Mouse (Mus musculus): ENCODE measurements around the gene Nt5c1b. TPM values are rescaled to one million over a fixed set of nuclear protein-coding genes. Genes with fewer than 3 reads are reported as not detected.

The Nt5c1b gene
- total and polyA plus RNA-seq, 3 experiments = 0.12 TPM; not detected in 2

DNA sequence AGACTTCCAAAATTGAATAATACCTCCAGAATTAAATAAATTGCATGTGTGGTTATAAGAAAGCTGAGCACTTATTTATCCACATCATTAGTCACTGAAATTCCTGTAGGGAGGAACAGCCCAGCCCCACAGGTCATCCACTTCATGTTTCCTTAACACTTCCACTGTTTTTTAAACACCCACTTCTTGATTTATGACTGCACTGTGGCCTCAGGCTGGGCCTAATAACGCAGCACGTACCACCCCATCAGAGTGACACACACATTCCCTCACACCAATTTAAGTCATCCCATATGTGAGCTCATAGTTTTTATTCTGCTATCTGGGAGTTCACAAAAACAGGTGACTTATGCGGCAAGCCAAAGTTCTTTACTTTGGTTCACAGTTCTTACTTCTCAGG lies 52.6 kb downstream of the Nt5c1b start:
- no peak overlapping the region for H3K4me3 ChIP-seq
- WGBS = 64% methylated on average over 3 of the region's 3 CpGs
- no peaks in the 10 kb centered on the region for H3K27me3 ChIP-seq (ENCODE audit: control insufficient read depth, insufficient read depth, low read length)
- H3K4me1 ChIP-seq (ENCODE audit: control insufficient read depth, insufficient read depth, low read length) = no peaks in the 10 kb centered on the region
- no peak overlapping the region for H3K9ac ChIP-seq (ENCODE audit: low read depth, low read length)
- no peaks in the 10 kb centered on the region for H3K79me2 ChIP-seq (replicated peaks; ENCODE audit: control insufficient read depth, insufficient read depth, low read length)
- no peak overlapping the region for H3K27ac ChIP-seq
- H3K36me3 ChIP-seq (ENCODE audit: control insufficient read depth, insufficient read depth, low read length) = no peaks in the 10 kb centered on the region
- no peak for DNase-seq
- intact Hi-C loops (cut with DNase I) = no loop called here
- TF ChIP-seq POLR2A (IDR thresholded peaks at IDR 0.05; ENCODE audit: insufficient read depth, low read depth, low read length) (no peak), EP300 (IDR thresholded peaks at IDR 0.05; ENCODE audit: insufficient read depth, low read depth, low read length) (no peak), CTCF (IDR thresholded peaks at IDR 0.05) (no peak)

GRCm38 (mm10) chr12:10425982-10426863 lies 56.5 kb downstream of the Nt5c1b start:
- Histone ChIP-seq H3K4me3 (no peak overlapping the region), H3K27ac (no peak overlapping the region), H3K36me3 (ENCODE audit: control insufficient read depth, insufficient read depth, low read length) (no peaks in the 10 kb centered on the region), H3K27me3 (ENCODE audit: control insufficient read depth, insufficient read depth, low read length) (no peaks in the 10 kb centered on the region), H3K9ac (ENCODE audit: low read depth, low read length) (no peak overlapping the region), H3K4me1 (ENCODE audit: control insufficient read depth, insufficient read depth, low read length) (no peaks in the 10 kb centered on the region), H3K79me2 (replicated peaks; ENCODE audit: control insufficient read depth, insufficient read depth, low read length) (no peaks in the 10 kb centered on the region)
- intact Hi-C loops (cut with DNase I) = no loop called here
- WGBS = 66% methylated on average over 9 of the region's 9 CpGs
- TF ChIP-seq EP300 (IDR thresholded peaks at IDR 0.05; ENCODE audit: insufficient read depth, low read depth, low read length) = no peak
- TF ChIP-seq CTCF (IDR thresholded peaks at IDR 0.05) = no peak
- DNase-seq = no peak

DNA sequence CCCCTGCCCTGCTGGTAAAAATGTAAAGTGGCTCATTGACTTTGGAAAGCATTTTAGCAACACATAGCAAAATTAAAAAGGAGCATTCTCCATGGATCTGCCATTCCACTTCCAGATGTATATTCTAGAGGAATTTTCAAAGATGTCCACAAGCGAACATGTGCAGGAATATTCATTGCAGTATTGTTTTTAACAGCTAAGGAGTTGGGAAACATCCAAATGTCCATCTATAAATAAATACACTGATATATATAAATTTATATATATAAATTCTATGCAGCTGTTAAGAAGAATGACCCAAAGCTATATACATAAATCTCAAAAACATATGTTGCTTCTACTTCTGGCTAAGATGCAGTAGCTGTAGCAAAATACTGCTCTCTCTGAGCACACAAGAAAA lies 61.2 kb downstream of the Nt5c1b start:
- Histone ChIP-seq H3K4me3 (no peak overlapping the region), H3K4me1 (ENCODE audit: control insufficient read depth, insufficient read depth, low read length) (no peaks in the 10 kb centered on the region), H3K27me3 (ENCODE audit: control insufficient read depth, insufficient read depth, low read length) (no peaks in the 10 kb centered on the region), H3K36me3 (ENCODE audit: control insufficient read depth, insufficient read depth, low read length) (no peaks in the 10 kb centered on the region), H3K9ac (ENCODE audit: low read depth, low read length) (no peak overlapping the region), H3K79me2 (replicated peaks; ENCODE audit: control insufficient read depth, insufficient read depth, low read length) (no peaks in the 10 kb centered on the region), H3K27ac (no peak overlapping the region)
- 93% methylated on average over 1 of the region's 1 CpGs for WGBS
- intact Hi-C loops (cut with DNase I) = loop anchor here (10.0 kb wide), 1 partner anchor 206 kb away; no protein-coding TSS in a partner anchor
- DNase-seq = no peak
- no peak for TF ChIP-seq POLR2A (IDR thresholded peaks at IDR 0.05; ENCODE audit: insufficient read depth, low read depth, low read length)
- TF ChIP-seq EP300 (IDR thresholded peaks at IDR 0.05; ENCODE audit: insufficient read depth, low read depth, low read length) = no peak
- no peak for TF ChIP-seq CTCF (IDR thresholded peaks at IDR 0.05)

- H3K4me1 ChIP-seq (ENCODE audit: control insufficient read depth, insufficient read depth, low read length) = 0 out of 2 replicates have a peak, but pooled peaks cover 1% of the 10 kb centered on the region
- TF ChIP-seq CTCF (IDR thresholded peaks at IDR 0.05) (peak; percentile 91), POLR2A (IDR thresholded peaks at IDR 0.05; ENCODE audit: insufficient read depth, low read depth, low read length) (no peak), EP300 (IDR thresholded peaks at IDR 0.05; ENCODE audit: insufficient read depth, low read depth, low read length) (peak; percentile 79)
- H3K79me2 ChIP-seq (replicated peaks; ENCODE audit: control insufficient read depth, insufficient read depth, low read length) = no peaks in the 10 kb centered on the region
- no peaks in the 10 kb centered on the region for H3K36me3 ChIP-seq (ENCODE audit: control insufficient read depth, insufficient read depth, low read length)
- no peaks in the 10 kb centered on the region for H3K27me3 ChIP-seq (ENCODE audit: control insufficient read depth, insufficient read depth, low read length)
- H3K27ac ChIP-seq = no peak overlapping the region
- intact Hi-C loops (cut with DNase I) = loop anchor here (1.0 to 10.0 kb wide), 4 partner anchors 98 to 1386 kb away; partner anchors contain the start of gene Osr1
- no peak overlapping the region for H3K9ac ChIP-seq (ENCODE audit: low read depth, low read length)
- DNase-seq = peak; percentile 76 to 86
- no peak overlapping the region for H3K4me3 ChIP-seq
- WGBS = 30% methylated on average over 15 of the region's 15 CpGs
Measured at GRCm38 (mm10) chr12:10438054-10439001, 68.6 kb downstream of the Nt5c1b start.

Other genes with a start within 250 kb of the Nt5c1b start
- gene Rdh14, start 20.8 kb downstream of the Nt5c1b start, total RNA-seq (2021) = 10 to 100 TPM; 51.5 to 58.7 TPM
- 25.4 and 36.6 TPM in 2 replicates for gene Rdh14, start 20.8 kb downstream of the Nt5c1b start, polyA plus RNA-seq (2012; rRNA removed)

All from heart, adult 2 months (tissue).